Mouse (Mus musculus) cerebellum, postnatal 10 days (tissue): ENCODE measurements around the gene Fam166a.

Experiments used
- DNase-seq, 2 experiments: peaks; one replicate each; pipeline ENCODE4 v3.0.0; 2021; ENCODE audit warnings: mixed read lengths in 2 of 2

Fam166a gene

GRCm38 (mm10) chr2:25185625-25186574, 32.6 kb upstream of the Fam166a start:
- DNase-seq, result peak; percentile 73 to 75

GRCm38 (mm10) chr2:25186575-25186930, 32.0 kb upstream of the Fam166a start:
- DNase-seq, result no peak

DNA sequence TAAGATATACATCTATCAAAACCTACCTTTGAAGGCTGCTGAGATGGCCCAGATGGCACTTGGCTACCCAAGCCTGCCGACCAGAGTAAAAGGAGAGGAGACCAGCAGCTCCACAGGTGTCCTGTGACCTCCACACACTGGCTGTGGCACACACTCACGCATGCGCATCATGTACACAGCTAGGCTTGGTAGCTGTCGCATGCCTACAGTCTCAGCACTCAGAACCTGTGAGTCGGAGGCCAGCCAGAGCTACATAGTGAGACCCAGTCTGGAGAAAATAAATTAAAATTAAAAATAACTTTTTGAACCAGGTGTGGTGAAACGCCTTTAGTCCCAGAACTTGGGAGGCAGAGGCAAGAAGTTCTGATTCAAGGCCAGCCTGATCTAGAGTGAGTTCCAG, 30.7 kb upstream of the Fam166a start:
- DNase-seq, result no peak

DNA sequence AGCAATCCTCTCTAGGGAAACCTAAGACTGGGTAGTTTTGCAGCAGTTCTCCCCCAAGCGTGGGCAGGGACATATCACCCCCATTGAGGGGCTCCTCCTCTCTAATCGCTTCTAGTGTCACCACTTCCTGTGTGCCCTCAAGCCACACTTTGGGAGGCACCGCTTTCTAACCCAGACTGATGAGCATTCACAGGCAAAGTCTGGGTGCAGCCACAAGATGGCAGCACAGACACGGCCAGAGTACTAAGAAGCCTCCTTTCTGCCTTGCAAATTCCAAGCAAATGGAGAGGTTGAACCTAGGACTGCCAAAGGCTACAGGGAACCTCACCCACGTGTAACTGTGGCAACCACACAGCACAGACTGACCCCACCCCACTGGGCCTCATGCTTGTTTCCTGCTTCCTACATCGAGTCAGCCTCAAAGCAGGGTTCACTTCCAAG, 25.2 kb upstream of the Fam166a start:
- DNase-seq, result peak; percentile 91

GRCm38 (mm10) chr2:25194006-25194405, 24.5 kb upstream of the Fam166a start:
- DNase-seq, result no peak

GRCm38 (mm10) chr2:25194486-25195171, 23.9 kb upstream of the Fam166a start:
- DNase-seq, result no peak

- peak in 1 of 2 experiments; percentile 43 for DNase-seq
Observed at GRCm38 (mm10) chr2:25195211-25196156, 23.1 kb upstream of the Fam166a start.

DNA sequence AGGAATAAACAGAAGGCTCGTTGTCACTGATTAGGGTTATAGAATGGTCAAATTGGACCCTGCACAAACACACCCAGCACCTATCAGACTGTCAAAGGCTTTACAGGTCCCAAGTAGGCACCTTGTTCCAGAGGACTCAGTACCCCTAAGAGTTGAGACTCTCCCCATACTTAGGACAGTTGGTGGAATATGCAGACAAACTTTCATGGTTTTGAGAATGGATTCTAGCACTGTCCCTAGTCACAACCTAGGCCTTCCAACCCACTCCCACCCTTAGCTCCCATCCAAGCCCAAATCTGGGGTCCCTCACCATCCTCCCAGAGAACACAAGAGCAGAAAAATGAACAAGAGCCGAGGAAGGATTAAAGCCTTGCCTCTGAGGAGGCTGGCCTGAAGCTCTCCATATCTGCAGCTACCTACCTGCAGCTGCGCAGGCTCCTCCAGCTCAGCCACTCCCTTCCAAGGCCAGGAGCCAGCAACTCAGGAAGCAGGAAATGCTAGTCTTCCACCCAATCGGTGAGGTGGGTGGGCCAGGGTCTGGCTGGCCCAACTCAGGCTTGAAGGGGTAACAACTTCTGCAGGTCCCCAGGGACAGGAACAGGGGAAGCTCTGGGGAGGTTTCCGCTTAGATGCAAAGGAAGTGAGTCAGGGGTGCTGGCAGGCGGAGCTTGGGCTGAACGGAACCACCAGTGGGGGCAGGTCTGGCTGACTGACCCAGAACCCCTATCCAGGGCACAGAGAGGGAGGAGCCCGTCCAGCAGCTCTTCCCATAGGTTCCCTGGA, 22.2 kb upstream of the Fam166a start, which contains the start of gene Tor4a:
Tor4a (minus strand) TSS at position 715 of the 783 bp plus-strand sequence.
- DNase-seq, result no peak

GRCm38 (mm10) chr2:25197191-25197590, 21.4 kb upstream of the Fam166a start:
- DNase-seq, result no peak

DNA sequence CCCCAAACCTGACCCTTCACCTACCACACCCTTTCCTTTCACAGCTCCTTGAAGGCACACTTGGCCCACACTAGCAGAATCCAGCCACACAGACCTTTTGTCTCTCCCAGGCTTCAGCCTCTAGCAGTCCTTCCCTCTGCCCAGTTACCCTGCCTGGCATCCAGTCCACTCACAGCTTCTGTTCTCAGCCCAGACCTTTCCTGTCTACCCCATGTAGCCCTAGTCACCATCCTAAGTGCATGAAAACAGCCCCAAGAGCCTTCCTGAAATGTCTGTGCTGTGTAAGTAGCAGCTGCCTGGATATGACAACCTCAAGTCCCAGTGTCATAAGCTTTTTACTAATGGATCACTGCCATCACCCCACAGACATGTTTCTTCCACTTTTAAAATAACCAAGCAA, 20.6 kb upstream of the Fam166a start:
- DNase-seq, result no peak

DNA sequence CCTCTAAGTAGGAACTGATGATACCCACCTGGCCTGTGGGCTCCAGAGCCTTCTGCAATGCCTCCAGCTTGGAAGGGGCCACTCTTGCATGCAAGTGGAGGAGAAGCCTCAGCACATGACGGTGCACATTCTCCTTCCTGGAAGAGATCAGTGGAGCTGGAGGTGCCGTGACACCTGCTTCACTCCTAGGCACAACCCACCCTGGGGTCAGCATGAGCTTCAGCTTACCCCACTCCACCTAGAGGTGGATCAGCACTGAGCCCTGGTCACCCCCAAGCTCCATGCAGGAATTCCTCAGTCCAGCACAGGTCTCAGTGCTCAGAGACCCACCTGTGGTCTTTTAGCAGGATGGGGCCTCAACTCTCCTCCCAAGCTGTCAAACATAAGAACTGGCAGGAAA, 17.9 kb upstream of the Fam166a start:
- no peak for DNase-seq

GRCm38 (mm10) chr2:25203631-25204214, 14.8 kb upstream of the Fam166a start:
- peak; percentile 37 to 56 for DNase-seq

DNA sequence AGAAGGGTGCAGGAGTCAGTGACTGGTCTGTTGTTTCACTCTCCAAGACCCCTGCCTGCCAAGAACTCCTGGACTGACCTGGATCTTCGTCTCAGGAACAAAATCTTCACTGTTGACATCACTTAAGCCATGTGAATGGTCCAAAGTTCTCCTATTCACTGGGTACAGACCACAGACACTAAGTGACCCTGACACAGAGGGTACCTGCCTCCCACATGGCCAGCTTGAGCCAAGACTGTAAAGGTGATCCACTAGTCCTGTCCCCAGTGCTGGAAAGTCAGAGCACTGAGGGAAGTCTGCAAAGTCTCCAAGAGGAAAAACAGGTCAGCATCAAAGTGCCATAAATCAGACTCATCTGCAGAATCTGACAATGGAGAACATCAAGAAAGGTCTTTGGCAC, 11.0 kb upstream of the Fam166a start:
- no peak for DNase-seq

- DNase-seq, result no peak
Observed at GRCm38 (mm10) chr2:25210686-25211085, 7.9 kb upstream of the Fam166a start.

GRCm38 (mm10) chr2:25211121-25211670, 7.3 kb upstream of the Fam166a start, which contains the start of gene Nelfb:
Gene Nelfb (minus strand): TSS chr2:25211489.
- peak; percentile 92 to 94 for DNase-seq

GRCm38 (mm10) chr2:25213266-25213865, 5.2 kb upstream of the Fam166a start:
- DNase-seq, result no peak

DNA sequence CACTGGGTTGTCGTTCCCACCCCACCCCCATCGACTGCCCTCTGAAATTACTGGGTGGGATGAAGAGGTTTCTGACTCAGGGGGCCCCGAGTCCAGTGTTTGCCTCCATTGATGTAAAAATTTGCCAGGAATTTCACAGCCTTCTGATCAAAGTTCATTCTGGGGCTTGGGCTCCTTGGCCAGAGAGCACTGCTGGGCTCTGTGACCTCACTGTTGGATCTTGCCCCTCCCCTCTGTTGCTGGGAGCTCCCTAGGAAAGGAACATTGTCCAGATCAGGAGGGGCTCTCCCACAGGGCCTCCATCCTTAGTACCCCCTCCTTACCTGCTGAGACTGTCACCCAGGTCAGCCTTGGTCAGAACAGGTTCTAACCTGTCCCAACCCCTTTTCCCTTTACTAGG, 4.1 kb upstream of the Fam166a start, which contains the start of gene Stpg3:
Stpg3 (minus strand) TSS at position 194 of the 400 bp plus-strand sequence.
- no peak for DNase-seq

- no peak for DNase-seq
Observed at GRCm38 (mm10) chr2:25217666-25218065, 879 bp upstream of the Fam166a start.

DNA sequence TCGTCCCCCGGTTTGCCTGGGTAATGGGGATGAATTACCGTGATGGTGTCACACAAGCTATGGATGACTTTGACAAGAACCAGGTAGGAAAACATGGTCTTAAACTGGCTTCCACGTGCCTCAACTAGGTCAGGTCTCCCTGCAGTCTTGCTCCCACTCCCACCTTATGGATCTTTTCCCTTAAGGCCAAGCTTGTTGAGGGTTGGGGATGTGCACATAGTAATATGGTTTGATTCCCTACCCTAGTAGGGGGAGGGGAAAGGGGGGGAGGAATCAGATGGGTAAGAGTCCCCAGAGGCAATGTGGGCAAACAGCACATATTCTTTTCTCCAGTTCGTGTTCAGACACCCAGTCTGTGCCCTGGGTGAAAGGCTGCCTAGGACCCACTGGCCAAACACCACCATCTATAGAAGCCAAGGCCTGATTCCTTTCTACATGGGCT, 2.8 kb downstream of the Fam166a start:
- DNase-seq, result no peak
